Mouse (Mus musculus) midbrain, embryonic 12.5 days (tissue): ENCODE data around the gene Armc5. TPM values are rescaled to one million over a fixed set of nuclear protein-coding genes. Genes with fewer than 3 reads are reported as not detected.

Experiments
- ATAC-seq: fragments of 200-750 bp; cut with Nextera tagmentation; 2 replicates; pipeline ENCODE4 v1.8.0; 2017; ENCODE audit warnings: low read depth, moderate TSS enrichment, moderate library complexity; ENCODE audit not compliant: low FRiP score
- H3K27ac ChIP-seq: fragments of 300-500 bp; sonication (generic); replicated peaks from 2 replicates; pipeline ENCODE4 v1.5.1; 2016; ENCODE audit warnings: mild to moderate bottlenecking
- H3K27me3 ChIP-seq: fragments of 300-500 bp; sonication (generic); 2 replicates; pipeline ENCODE4 v1.6.1; 2016; ENCODE audit warnings: mild to moderate bottlenecking
- H3K36me3 ChIP-seq: fragments of 300-500 bp; sonication (generic); 2 replicates; pipeline ENCODE4 v1.6.1; 2016
- H3K4me1 ChIP-seq: fragments of 300-500 bp; sonication (generic); 2 replicates; pipeline ENCODE4 v1.6.1; 2016
- H3K4me2 ChIP-seq: fragments of 300-500 bp; sonication (generic); replicated peaks from 2 replicates; pipeline ENCODE4 v1.6.1; 2016; ENCODE audit warnings: mild to moderate bottlenecking, moderate library complexity
- H3K4me3 ChIP-seq: fragments of 300-500 bp; sonication (generic); 2 replicates; pipeline ENCODE4 v1.5.1; 2016; ENCODE audit warnings: mild to moderate bottlenecking
- H3K9ac ChIP-seq: fragments of 300-500 bp; sonication (generic); replicated peaks from 2 replicates; pipeline ENCODE4 v1.6.1; 2016; ENCODE audit warnings: mild to moderate bottlenecking, moderate library complexity
- H3K9me3 ChIP-seq: fragments of 300-500 bp; sonication (generic); 2 replicates; pipeline ENCODE4 v1.6.1; 2016; ENCODE audit warnings: mild to moderate bottlenecking
- WGBS: fragments of 180-500 bp; shearing (Covaris S2); methylation state at CpG from one replicate; pipeline ENCODE4 v1.1.7; 2016; 5-methylcytosine and 5-hydroxymethylcytosine counted together
- polyA plus RNA-seq: library from polyadenylated mRNA; unstranded; fragments of >200 nt; fragmentation: Nextera tagmentation; extraction: Ambion mirVana; gene quantifications from 2 replicates; pipeline ENCODE4 v1.2.1, GENCODE M21; 2016

Gene Armc5
- polyA plus RNA-seq, 1 experiment from 2014 or later, result 16.7 TPM

DNA sequence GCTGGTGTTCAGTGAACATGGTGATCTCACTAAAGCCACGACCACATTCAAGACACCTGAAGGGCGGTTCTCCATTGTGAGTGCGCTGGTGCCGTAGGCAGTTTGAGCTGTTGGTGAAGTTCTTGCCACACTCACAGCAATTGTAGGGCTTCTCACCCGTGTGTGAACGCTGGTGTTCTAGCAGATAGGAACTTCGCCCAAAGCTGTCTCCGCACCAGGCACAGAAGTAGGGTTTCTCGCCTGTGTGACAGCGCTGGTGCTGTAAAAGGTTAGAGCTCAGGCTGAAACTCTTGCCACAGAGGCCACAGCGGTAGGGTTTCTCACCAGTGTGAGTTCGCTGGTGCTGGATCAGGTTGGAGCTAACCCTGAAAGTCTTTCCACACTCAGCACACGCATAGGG, 716 bp upstream of the Armc5 start:
- Histone ChIP-seq H3K27me3 (no peaks in the 10 kb centered on the region), H3K9me3 (no peaks in the 10 kb centered on the region), H3K36me3 (peaks cover 20% of the 10 kb centered on the region), H3K4me3 (no peak overlapping the region), H3K4me2 (0 out of 2 replicates have a peak overlapping the region, but pooled peaks have one; percentile 85), H3K9ac (no peak overlapping the region; the same call in 1 of the 2 replicates), H3K27ac (peak overlapping the region; percentile 90; the same call in 1 of the 2 replicates), H3K4me1 (peaks cover 21% of the 10 kb centered on the region)
- ATAC-seq, result no peak
- WGBS, result 93% methylated on average over 13 of the region's 13 CpGs

DNA sequence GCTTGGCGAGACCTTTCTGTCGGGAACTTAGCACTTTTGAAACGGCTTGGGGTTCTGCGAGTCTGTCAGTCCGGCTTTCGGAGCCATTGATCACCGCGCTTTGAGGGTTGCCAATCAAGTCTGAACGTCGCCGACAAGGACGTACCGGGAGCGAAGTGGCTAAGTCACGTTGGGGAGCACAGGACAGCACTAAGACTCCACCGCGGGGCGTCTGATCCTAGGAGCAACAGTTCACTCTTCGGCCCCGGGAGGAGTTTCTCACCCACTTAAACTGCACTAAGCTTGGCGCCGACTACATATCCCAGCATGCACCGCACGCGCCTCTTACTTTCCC, 418 bp downstream of the Armc5 start:
- Histone ChIP-seq H3K36me3 (peaks cover 31% of the 10 kb centered on the region), H3K9ac (peak overlapping the region; percentile 58), H3K4me2 (peak overlapping the region; percentile 85), H3K27ac (peak overlapping the region; percentile 90), H3K4me3 (peak overlapping the region; percentile 61), H3K9me3 (no peaks in the 10 kb centered on the region), H3K27me3 (no peaks in the 10 kb centered on the region), H3K4me1 (peaks cover 21% of the 10 kb centered on the region)
- no peak; the same call in 1 of the 2 replicates for ATAC-seq
- WGBS, result under 1% methylated on average over 25 of the region's 25 CpGs

DNA sequence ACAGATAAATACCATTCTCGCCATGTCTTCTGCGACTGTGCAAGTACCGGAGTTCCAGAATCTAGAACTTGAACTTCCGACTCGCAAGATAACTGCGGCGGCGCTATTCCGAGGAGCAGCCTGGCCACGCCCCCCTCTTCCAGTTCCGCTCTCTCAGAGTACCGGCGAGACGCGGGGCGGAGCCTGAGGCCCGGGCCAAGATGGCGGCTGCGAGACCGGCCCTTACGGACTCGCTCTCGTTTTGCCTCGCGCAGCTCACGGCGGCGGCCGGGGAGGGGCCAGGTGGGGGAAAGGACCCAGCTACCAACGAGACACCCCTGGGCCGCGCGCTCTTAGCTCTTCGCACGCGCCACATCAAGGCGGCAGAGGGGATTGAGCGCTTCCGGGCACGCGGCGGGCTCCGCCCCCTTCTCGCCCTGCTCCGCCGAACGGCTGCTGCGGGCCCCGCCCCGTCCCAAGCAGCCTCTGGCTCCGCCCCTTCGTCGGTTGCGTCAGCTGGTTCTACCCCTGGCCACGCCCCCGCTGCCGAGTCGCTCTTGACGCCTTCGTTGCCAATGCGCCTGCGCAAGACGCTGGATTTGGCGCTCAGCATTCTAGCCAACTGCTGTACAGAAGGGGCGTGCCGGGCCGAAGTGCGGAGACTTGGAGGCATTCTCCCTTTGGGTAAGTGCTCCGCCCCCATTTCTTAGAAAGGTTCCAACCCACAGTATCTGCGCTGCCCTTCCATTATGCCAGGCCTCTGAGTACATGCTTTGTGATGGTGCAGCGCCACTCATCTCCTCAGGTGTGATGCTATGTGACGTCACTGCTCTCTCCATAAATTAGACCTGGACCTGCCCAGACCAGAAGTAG, 1.0 kb downstream of the Armc5 start, which contains the start of gene 9130023H24Rik:
Gene 9130023H24Rik, minus strand, starts transcription at position 105 of the 852 bp plus-strand sequence.
- WGBS, result under 1% methylated on average over 71 of the region's 72 CpGs
- H3K4me1 ChIP-seq, result peaks cover 21% of the 10 kb centered on the region
- H3K27me3 ChIP-seq, result no peaks in the 10 kb centered on the region
- H3K36me3 ChIP-seq, result peaks cover 35% of the 10 kb centered on the region
- H3K27ac ChIP-seq, result peak within 1 kb of the TSS; percentile 90
- peak within 1 kb of the TSS; percentile 63 for H3K9ac ChIP-seq
- peak; percentile 90 for ATAC-seq
- H3K4me3 ChIP-seq, result peak within 1 kb of the TSS; percentile 61
- peak within 1 kb of the TSS; percentile 85 for H3K4me2 ChIP-seq
- H3K9me3 ChIP-seq, result no peaks in the 10 kb centered on the region

DNA sequence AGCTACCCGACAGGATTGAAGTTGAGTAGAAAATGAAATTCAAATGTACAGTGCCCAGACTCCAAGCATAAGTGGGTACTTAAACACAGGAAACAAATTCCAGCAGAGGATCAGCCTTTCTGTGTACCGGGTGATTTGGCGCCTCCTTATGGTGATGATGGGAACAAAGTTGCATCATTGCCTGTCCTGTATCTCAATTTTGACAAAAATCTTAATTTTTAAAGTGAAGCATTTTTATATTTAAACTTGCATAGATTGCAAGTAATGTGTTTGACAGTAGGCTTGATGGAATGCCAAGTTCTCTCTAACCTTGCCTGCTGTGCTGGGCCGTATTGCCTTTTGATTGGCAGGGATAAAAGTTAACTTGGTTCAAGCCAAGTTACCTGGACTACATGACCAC, 1.8 kb downstream of the Armc5 start:
- Histone ChIP-seq H3K27me3 (no peaks in the 10 kb centered on the region), H3K9me3 (no peaks in the 10 kb centered on the region), H3K9ac (0 out of 2 replicates have a peak overlapping the region, but pooled peaks have one; percentile 6), H3K36me3 (peaks cover 35% of the 10 kb centered on the region), H3K27ac (peak overlapping the region; percentile 90), H3K4me2 (peak overlapping the region; percentile 85), H3K4me1 (peaks cover 21% of the 10 kb centered on the region), H3K4me3 (peak overlapping the region; percentile 61)
- WGBS, result 26% methylated on average over 4 of the region's 4 CpGs
- no peak for ATAC-seq

DNA sequence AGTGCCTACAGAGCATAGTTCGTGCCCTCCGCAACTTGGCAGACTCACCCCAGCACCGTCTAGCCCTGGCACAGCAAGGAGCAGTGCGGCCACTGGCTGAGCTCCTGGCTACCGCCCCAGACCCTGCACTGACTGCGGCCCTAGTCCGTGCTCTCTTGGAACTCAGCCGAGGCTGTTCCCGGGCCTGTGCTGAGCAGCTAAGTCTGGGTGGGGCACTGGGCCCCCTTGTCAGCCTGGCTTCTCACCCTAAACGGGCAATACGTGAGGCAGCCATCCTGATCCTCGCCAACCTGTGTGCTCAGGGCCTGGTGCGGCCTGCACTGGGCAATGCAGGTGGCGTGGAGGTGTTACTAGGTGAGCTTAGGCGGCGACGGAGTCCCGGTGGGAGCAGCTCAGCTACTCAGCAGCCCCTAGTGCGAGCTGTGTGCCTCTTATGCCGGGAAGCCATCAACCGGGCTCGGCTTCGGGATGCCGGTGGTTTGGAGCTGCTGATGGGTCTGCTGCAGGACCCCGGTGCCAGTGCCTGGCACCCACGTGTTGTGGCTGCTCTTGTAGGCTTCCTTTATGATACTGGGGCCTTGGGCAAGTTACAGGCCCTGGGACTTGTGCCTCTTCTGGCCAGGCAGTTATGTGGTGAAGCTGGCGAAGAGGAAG, 3.1 kb downstream of the Armc5 start:
- peaks cover 21% of the 10 kb centered on the region for H3K4me1 ChIP-seq
- H3K27ac ChIP-seq, result no peak overlapping the region
- H3K9ac ChIP-seq, result no peak overlapping the region
- H3K36me3 ChIP-seq, result peaks cover 45% of the 10 kb centered on the region
- H3K4me3 ChIP-seq, result no peak overlapping the region
- no peak for ATAC-seq
- 92% methylated on average over 27 of the region's 27 CpGs for WGBS
- H3K4me2 ChIP-seq, result no peak overlapping the region
- no peaks in the 10 kb centered on the region for H3K27me3 ChIP-seq
- H3K9me3 ChIP-seq, result no peaks in the 10 kb centered on the region

DNA sequence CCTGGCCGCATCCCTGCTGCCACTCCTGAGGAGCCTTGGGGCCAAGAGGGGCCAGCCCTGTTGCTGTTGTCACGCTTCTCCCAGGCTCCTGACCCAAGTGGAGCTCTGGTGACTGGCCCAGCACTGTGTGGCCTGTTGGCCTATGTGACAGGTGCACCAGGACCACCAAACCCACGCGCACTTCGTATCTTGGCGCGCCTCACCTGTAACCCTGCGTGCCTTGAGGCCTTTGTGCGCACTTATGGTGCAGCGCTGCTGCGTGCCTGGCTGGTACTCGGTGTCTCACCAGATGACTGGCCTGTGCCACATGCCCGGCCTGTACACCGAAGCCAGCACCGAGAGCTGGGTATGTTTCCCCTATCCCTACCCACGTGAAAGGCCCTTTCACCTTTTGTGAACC, 5.2 kb downstream of the Armc5 start:
- Histone ChIP-seq H3K27ac (no peak overlapping the region), H3K27me3 (no peaks in the 10 kb centered on the region; the same call in none of the 2 replicates), H3K9me3 (no peaks in the 10 kb centered on the region), H3K36me3 (peaks cover 45% of the 10 kb centered on the region), H3K4me3 (no peak overlapping the region), H3K4me1 (peaks cover 28% of the 10 kb centered on the region), H3K4me2 (no peak overlapping the region), H3K9ac (no peak overlapping the region)
- WGBS, result 93% methylated on average over 16 of the region's 16 CpGs
- no peak for ATAC-seq

DNA sequence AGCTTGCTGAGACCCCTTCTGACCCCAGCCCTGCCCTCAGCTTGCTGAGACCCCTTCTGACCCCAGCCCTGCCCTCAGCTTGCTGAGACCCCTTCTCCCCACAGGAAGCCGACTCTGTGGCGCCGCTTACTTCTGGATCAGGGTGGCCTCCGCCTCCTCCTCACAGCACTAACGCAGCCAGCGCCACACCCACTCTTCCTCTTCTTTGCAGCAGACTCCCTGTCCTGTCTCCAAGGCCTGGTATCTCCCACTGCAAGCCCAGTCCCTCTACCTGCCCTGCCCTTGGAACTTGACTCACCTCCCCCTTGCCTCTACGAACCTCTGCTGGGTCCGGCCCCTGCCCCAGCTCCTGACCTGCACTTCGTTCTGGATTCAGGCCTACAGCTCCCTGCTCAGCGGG, 6.8 kb downstream of the Armc5 start:
- H3K9me3 ChIP-seq, result no peaks in the 10 kb centered on the region
- no peak overlapping the region for H3K9ac ChIP-seq
- WGBS, result 49% methylated on average over 10 of the region's 10 CpGs

DNA sequence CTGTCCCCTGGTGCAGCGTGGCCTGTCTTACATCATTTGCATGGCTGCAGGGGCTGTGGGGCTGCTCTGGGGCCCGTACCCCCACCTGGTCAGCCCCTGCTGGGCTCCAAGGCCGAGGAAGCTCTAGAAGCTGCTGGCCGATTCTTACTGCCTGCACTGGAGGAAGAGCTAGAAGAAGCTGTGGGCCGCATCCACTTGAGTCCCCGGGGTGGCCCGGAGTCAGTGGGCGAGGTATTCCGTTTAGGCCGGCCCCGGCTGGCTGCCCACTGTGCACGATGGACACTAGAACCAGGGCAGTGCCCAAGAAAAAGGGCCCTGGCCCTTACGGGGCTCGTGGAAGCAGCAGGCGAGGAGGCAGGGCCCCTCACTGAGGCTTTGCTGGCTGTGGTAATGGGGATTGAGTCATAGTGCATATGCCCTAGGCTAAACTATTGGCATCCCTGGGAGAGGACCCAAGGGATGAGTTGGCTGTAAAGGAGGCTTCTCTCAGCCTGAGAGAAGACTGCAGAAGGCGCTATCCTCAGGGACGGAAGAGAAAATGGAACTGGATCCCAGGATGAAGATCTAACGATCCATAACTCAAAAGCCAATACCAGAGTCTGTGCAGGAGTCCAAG, 7.4 kb downstream of the Armc5 start:
- H3K36me3 ChIP-seq, result peaks cover 45% of the 10 kb centered on the region
- no peak overlapping the region for H3K9ac ChIP-seq
- H3K4me1 ChIP-seq, result peaks cover 22% of the 10 kb centered on the region
- H3K4me3 ChIP-seq, result no peak overlapping the region
- H3K4me2 ChIP-seq, result no peak overlapping the region
- no peak overlapping the region for H3K27ac ChIP-seq
- H3K27me3 ChIP-seq, result peaks cover 15% of the 10 kb centered on the region
- 81% methylated on average over 18 of the region's 18 CpGs for WGBS
- no peaks in the 10 kb centered on the region for H3K9me3 ChIP-seq
- no peak for ATAC-seq

More for the DNA sequence above, 6.8 kb downstream of the Armc5 start:
- Histone ChIP-seq H3K27me3 (peaks cover 12% of the 10 kb centered on the region), H3K27ac (no peak overlapping the region), H3K36me3 (peaks cover 45% of the 10 kb centered on the region), H3K4me2 (no peak overlapping the region), H3K4me1 (peaks cover 27% of the 10 kb centered on the region), H3K4me3 (no peak overlapping the region)
- no peak for ATAC-seq

DNA sequence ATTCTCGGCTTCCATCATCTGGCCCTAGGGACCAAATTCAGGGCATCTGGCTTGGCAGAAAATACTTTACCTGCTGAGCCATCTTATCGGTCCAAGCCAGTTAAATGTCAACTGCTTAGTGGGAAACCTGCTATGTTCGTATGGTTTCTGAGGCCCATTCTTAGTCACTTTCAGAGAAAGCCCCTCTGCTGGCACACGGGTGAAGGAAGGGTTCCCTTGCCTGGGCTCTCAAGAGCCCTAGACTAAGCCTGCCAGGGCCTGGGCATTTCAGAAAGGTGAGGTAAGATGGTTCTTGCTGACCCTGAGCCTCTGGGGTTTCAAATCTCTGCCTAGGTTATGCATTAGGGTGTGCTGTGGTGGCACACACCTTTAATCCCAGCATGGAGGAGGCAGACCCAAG, 8.4 kb downstream of the Armc5 start:
- 88% methylated on average over 4 of the region's 4 CpGs for WGBS
- Histone ChIP-seq H3K4me1 (peaks cover 18% of the 10 kb centered on the region; the same call in 1 of the 2 replicates), H3K27me3 (peaks cover 15% of the 10 kb centered on the region), H3K27ac (no peak overlapping the region), H3K9ac (no peak overlapping the region), H3K36me3 (peaks cover 34% of the 10 kb centered on the region), H3K9me3 (no peaks in the 10 kb centered on the region), H3K4me3 (no peak overlapping the region), H3K4me2 (no peak overlapping the region)
- ATAC-seq, result no peak

DNA sequence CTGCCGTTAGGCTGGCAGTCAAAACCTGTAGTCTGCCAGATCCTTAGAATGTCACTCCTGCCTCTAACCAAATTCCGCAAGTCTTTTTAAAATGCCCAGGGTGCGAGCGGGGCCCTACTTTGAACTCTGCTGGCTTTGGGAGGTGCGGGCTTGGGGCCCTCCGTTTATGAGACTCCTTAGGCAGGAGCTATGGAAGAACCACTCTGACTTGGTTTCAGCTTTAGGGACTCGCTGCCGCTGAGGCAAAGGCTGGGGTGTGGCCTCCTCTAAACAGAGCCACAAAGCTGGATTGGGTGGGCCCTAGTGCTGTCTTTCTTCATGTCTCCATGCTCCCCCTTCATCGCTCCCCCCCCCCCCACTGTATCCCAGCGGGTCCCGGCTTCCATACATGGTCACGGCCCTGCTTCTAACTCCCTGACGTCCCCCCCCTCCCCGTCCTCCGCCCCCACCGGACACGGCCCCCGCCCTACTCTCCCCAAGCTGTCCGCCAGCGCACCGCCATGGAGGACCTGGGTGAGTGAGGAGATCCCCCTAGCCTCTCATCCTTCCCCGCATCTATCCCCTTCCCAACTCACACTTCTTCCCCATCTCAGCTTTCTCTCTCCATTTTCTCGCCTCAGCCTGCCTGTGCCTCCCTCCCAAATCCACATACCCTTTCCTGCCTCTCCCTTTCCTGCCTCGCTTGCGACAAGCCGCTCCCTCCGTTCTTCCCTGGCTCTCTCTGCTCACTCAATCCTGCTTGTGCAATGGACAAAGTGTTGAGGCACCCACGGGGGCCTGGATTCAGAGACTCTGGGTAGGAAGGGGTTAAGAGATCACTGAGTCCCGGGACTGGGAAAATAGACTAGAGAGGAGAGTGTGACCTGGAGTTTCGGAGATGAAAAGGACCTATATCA, 9.6 kb downstream of the Armc5 start, which contains the start of gene Tgfb1i1:
Gene Tgfb1i1, plus strand, starts transcription at position 317 of the 896 bp plus-strand sequence.
- peaks cover 22% of the 10 kb centered on the region for H3K36me3 ChIP-seq
- H3K4me1 ChIP-seq, result peaks cover 18% of the 10 kb centered on the region; the same call in 1 of the 2 replicates
- H3K9me3 ChIP-seq, result no peaks in the 10 kb centered on the region
- peaks cover 20% of the 10 kb centered on the region for H3K27me3 ChIP-seq
- H3K9ac ChIP-seq, result peak within 1 kb of the TSS; percentile 70
- H3K4me2 ChIP-seq, result peak within 1 kb of the TSS; percentile 67
- peak; percentile 64 for ATAC-seq
- H3K4me3 ChIP-seq, result peak within 1 kb of the TSS; percentile 42
- WGBS, result 3% methylated on average over 22 of the region's 30 CpGs
- H3K27ac ChIP-seq, result peak within 1 kb of the TSS; percentile 64

DNA sequence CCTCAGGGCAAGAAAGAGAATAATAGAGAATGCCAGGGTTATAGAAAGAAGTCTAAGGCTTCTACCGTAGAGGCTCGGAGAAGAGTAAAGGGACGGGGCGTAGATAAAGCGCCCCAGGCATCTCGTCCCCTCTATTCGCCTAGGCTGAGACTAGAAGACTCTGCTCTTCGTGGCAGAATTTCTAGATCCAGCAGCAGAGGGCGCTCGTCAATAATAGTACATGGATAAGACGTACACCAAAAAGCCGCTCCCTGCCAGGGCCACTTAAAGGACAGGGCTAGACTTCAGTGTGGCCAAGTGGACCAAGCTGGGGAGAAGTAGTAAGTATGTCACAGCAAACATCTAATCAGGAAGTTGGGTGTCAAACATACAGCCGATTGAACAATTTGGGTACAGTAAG, 10.3 kb downstream of the Armc5 start:
- Histone ChIP-seq H3K4me3 (peak overlapping the region; percentile 42), H3K4me1 (peaks cover 24% of the 10 kb centered on the region), H3K27me3 (peaks cover 27% of the 10 kb centered on the region), H3K9me3 (no peaks in the 10 kb centered on the region), H3K36me3 (peaks cover 15% of the 10 kb centered on the region), H3K4me2 (peak overlapping the region; percentile 67), H3K27ac (peak overlapping the region; percentile 64), H3K9ac (peak overlapping the region; percentile 70)
- ATAC-seq, result peak; percentile 78
- WGBS, result 3% methylated on average over 13 of the region's 13 CpGs
